Mouse (Mus musculus) heart, adult 8-10 months (tissue): ENCODE data around the gene Ccnb1. TPM values are rescaled to one million over a fixed set of nuclear protein-coding genes. Genes with fewer than 3 reads are reported as not detected.
"Not testable (repeated sequence)": the region's sequence is repeated elsewhere in the genome, so short reads cannot be mapped to it uniquely, and the experiment has no call there.

Experiments
- DNase-seq: peaks from one replicate; pipeline ENCODE4 v3.0.0; 2022; ENCODE audit warnings: low spot score
- total RNA-seq, 4 experiments: library from RNA; stranded (reverse); gene quantifications; 2 replicates each; pipeline ENCODE4 v1.2.4; 2022

Ccnb1 gene
- under 1 TPM in 3 of 4 experiments, not detected in 1; 0.19 to 0.63 (median 0.28) TPM for total RNA-seq

GRCm38 (mm10) chr13:100786414-100786867 lies at the start of gene Ccnb1:
Gene Ccnb1 (minus strand): TSS chr13:100786570.
- peak; percentile 86 for DNase-seq

- DNase-seq, result no peak
Measured at GRCm38 (mm10) chr13:100834777-100835176, 48.4 kb upstream of the Ccnb1 start.

GRCm38 (mm10) chr13:100833640-100834002 lies 47.3 kb upstream of the Ccnb1 start:
- no peak for DNase-seq

- peak; percentile 99 for DNase-seq
Measured at GRCm38 (mm10) chr13:100832741-100833639, 46.6 kb upstream of the Ccnb1 start, which contains the start of gene Slc30a5. Gene Slc30a5 (minus strand): TSS chr13:100833427.

GRCm38 (mm10) chr13:100832188-100832587 lies 45.8 kb upstream of the Ccnb1 start:
- DNase-seq, result no peak

GRCm38 (mm10) chr13:100831123-100831522 lies 44.8 kb upstream of the Ccnb1 start:
- no peak for DNase-seq

- DNase-seq, result no peak
Measured at GRCm38 (mm10) chr13:100825627-100826410, 39.4 kb upstream of the Ccnb1 start.

GRCm38 (mm10) chr13:100824916-100825315 lies 38.5 kb upstream of the Ccnb1 start:
- DNase-seq, result no peak

GRCm38 (mm10) chr13:100824306-100824705 lies 37.9 kb upstream of the Ccnb1 start:
- no peak for DNase-seq

- no peak for DNase-seq
Measured at GRCm38 (mm10) chr13:100823863-100824262, 37.5 kb upstream of the Ccnb1 start.

- no peak for DNase-seq
Measured at GRCm38 (mm10) chr13:100814451-100814850, 28.1 kb upstream of the Ccnb1 start.

GRCm38 (mm10) chr13:100805776-100806175 lies 19.4 kb upstream of the Ccnb1 start:
- DNase-seq, result no peak

GRCm38 (mm10) chr13:100797171-100797570 lies 10.8 kb upstream of the Ccnb1 start:
- no peak for DNase-seq

GRCm38 (mm10) chr13:100789083-100789482 lies 2.7 kb upstream of the Ccnb1 start:
- no peak for DNase-seq

GRCm38 (mm10) chr13:100788057-100788456 lies 1.7 kb upstream of the Ccnb1 start:
- DNase-seq, result not testable (repeated sequence)

GRCm38 (mm10) chr13:100787316-100788010 lies 1.1 kb upstream of the Ccnb1 start:
- no peak for DNase-seq

- no peak for DNase-seq
Measured at GRCm38 (mm10) chr13:100785806-100786413, 460 bp downstream of the Ccnb1 start.

GRCm38 (mm10) chr13:100777491-100777890 lies 8.9 kb downstream of the Ccnb1 start:
- DNase-seq, result no peak

GRCm38 (mm10) chr13:100776710-100777109 lies 9.7 kb downstream of the Ccnb1 start:
- DNase-seq, result no peak

GRCm38 (mm10) chr13:100776056-100776419 lies 10.3 kb downstream of the Ccnb1 start:
- no peak for DNase-seq
